Mouse (Mus musculus) forebrain, embryonic 10.5 days (tissue): ENCODE measurements at regions not wholly inside any gene's neighbourhood (a gene's known extent, or its start where the extent isn't known, plus 50 kb on each side); places are given as distances from the start of the nearest gene placed in this dataset.

Source experiments
- DNase-seq: peaks from one replicate; pipeline ENCODE4 v3.0.0-alpha.2; 2017; ENCODE audit warnings: low spot score; ENCODE audit errors: extremely low spot score
- H3K27ac ChIP-seq: fragments of 300-500 bp; sonication (generic); 2 replicates; pipeline ENCODE4 v1.5.1; 2016; ENCODE audit warnings: mild to moderate bottlenecking
- H3K27me3 ChIP-seq: fragments of 300-500 bp; sonication (generic); 2 replicates; pipeline ENCODE4 v1.6.1; 2016; ENCODE audit warnings: mild to moderate bottlenecking; ENCODE audit not compliant: poor library complexity, severe bottlenecking
- H3K36me3 ChIP-seq: fragments of 300-500 bp; sonication (generic); replicated peaks from 2 replicates; pipeline ENCODE4 v1.6.1; 2016; ENCODE audit warnings: mild to moderate bottlenecking, moderate library complexity
- H3K4me1 ChIP-seq: fragments of 300-500 bp; sonication (generic); 2 replicates; pipeline ENCODE4 v1.6.1; 2016
- H3K4me3 ChIP-seq: fragments of 300-500 bp; sonication (generic); 2 replicates; pipeline ENCODE4 v1.5.1; 2016; ENCODE audit warnings: mild to moderate bottlenecking, moderate library complexity
- H3K9me3 ChIP-seq: fragments of 300-500 bp; sonication (generic); 2 replicates; pipeline ENCODE4 v1.6.1; 2016; ENCODE audit warnings: mild to moderate bottlenecking, moderate library complexity
- WGBS: fragments of 180-500 bp; shearing (Covaris S2); methylation state at CpG from one replicate; pipeline ENCODE4 v1.1.7; 2016; 5-methylcytosine and 5-hydroxymethylcytosine counted together

GRCm38 (mm10) chr10:21672171-21672570, 79.2 kb downstream of the 1700020N01Rik start:
- H3K36me3 ChIP-seq: no peaks in the 10 kb centered on the region
- H3K27ac ChIP-seq: no peak overlapping the region
- WGBS: 90% methylated on average over 4 of the region's 4 CpGs
- H3K4me1 ChIP-seq: peaks cover 3% of the 10 kb centered on the region; the same call in 1 of the 2 replicates
- H3K27me3 ChIP-seq: no peaks in the 10 kb centered on the region
- H3K9me3 ChIP-seq: no peaks in the 10 kb centered on the region
- DNase-seq: no peak
- H3K4me3 ChIP-seq: no peak overlapping the region

DNA sequence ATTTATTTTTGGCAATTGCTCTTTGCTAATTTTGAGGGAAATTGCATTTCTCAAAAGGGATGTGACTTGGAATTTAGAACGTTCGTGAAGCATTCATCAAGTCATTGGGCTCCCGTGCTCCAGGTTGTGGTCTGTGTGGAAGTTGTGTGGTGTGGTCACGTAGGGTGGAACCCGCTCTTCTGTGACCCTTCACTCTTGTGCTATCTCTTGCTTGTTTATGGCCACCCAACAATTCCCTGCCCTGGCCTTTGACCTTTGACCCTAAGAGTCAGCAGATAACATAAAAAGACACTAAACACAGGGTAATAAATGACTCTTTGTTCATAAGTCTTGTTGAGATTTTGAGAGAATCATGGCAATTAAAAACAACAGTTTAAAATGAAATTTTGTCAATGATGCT, 79.7 kb downstream of the 1700020N01Rik start:
- no peaks in the 10 kb centered on the region for H3K9me3 ChIP-seq
- 79% methylated on average over 5 of the region's 5 CpGs for WGBS

GRCm38 (mm10) chr10:21673831-21674230, 80.9 kb downstream of the 1700020N01Rik start:
- H3K27me3 ChIP-seq: no peaks in the 10 kb centered on the region
- no peaks in the 10 kb centered on the region for H3K9me3 ChIP-seq
- no peaks in the 10 kb centered on the region for H3K36me3 ChIP-seq
- no peak for DNase-seq
- 89% methylated on average over 1 of the region's 1 CpGs for WGBS
- no peak overlapping the region for H3K4me3 ChIP-seq
- H3K4me1 ChIP-seq: peaks cover 3% of the 10 kb centered on the region; the same call in 1 of the 2 replicates
- no peak overlapping the region for H3K27ac ChIP-seq

More for the DNA sequence above, 79.7 kb downstream of the 1700020N01Rik start:
- Histone ChIP-seq H3K4me1 (peaks cover 3% of the 10 kb centered on the region; the same call in 1 of the 2 replicates), H3K4me3 (no peak overlapping the region), H3K36me3 (no peaks in the 10 kb centered on the region), H3K27me3 (no peaks in the 10 kb centered on the region), H3K27ac (no peak overlapping the region)
- DNase-seq: no peak

DNA sequence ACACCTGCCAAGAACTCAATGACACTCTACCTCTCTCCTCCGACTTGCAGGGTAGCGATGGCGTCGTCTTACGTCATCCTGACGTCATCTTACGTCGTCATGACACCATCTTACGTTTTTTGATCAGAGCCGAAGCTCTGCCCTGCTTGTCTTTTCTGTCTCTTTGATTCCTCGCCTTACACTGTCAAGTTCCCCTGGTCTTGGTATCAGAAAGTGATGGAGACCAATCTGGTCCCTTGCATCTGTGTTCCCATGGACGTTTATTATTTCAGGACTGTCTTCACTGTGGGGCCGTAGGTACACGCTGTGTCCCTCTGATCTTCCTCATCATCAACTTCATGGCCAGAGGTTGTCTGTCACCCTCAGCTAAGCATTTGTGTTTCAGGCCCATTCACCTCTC, 82.8 kb downstream of the 1700020N01Rik start:
- 92% methylated on average over 14 of the region's 14 CpGs for WGBS
- no peaks in the 10 kb centered on the region for H3K36me3 ChIP-seq
- no peak for DNase-seq

DNA sequence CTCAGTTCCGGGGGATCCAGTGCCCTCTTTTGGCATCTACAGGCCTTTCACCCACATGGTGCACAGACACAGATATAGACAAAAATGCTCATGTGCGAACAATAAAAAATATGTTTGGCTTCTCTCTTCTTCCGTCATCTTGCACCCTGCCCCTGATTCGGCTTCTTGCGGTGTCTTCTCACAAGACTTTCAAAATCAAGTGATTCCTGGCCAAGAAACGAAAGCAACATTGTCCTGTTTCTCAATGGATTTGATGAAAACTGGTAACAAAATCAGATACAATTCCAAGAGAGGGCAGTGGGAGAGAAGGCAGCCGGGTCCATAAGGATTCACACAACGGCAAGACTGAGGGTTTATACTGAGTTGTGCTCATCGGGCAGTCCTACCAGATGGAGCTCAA, 85.0 kb downstream of the 1700020N01Rik start:
- H3K4me1 ChIP-seq: peaks cover 11% of the 10 kb centered on the region
- DNase-seq: no peak
- 94% methylated on average over 9 of the region's 9 CpGs for WGBS

More for the DNA sequence above, 82.8 kb downstream of the 1700020N01Rik start:
- no peak overlapping the region for H3K27ac ChIP-seq
- H3K4me3 ChIP-seq: no peak overlapping the region
- no peaks in the 10 kb centered on the region for H3K9me3 ChIP-seq
- H3K27me3 ChIP-seq: no peaks in the 10 kb centered on the region
- peaks cover 7% of the 10 kb centered on the region for H3K4me1 ChIP-seq

DNA sequence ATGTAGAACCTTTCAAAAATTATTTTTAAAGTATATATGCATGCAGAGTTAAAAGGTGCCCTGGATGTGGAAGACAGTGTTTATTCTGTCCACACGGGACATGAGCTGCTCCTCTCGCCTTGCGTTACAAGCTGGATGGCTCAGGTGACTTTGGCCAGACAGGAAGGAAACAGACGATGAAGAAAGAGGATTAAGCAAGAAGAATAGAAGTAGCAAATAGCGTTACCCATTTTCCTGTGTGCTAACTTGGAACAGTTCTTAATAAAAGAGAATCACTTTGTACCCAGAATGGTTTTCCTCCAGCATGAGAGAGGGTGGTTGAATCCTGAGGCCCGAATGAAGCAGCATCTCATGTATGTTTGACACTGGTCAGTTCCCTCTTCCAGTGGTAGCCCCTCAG, 85.4 kb downstream of the 1700020N01Rik start:
- WGBS: 85% methylated on average over 6 of the region's 6 CpGs
- Histone ChIP-seq H3K36me3 (no peaks in the 10 kb centered on the region), H3K27me3 (no peaks in the 10 kb centered on the region), H3K27ac (no peak overlapping the region), H3K4me3 (no peak overlapping the region), H3K4me1 (peaks cover 11% of the 10 kb centered on the region), H3K9me3 (no peaks in the 10 kb centered on the region)
- DNase-seq: no peak

More for the DNA sequence above, 85.0 kb downstream of the 1700020N01Rik start:
- Histone ChIP-seq H3K4me3 (no peak overlapping the region), H3K9me3 (no peaks in the 10 kb centered on the region), H3K27me3 (no peaks in the 10 kb centered on the region), H3K27ac (no peak overlapping the region), H3K36me3 (no peaks in the 10 kb centered on the region)

DNA sequence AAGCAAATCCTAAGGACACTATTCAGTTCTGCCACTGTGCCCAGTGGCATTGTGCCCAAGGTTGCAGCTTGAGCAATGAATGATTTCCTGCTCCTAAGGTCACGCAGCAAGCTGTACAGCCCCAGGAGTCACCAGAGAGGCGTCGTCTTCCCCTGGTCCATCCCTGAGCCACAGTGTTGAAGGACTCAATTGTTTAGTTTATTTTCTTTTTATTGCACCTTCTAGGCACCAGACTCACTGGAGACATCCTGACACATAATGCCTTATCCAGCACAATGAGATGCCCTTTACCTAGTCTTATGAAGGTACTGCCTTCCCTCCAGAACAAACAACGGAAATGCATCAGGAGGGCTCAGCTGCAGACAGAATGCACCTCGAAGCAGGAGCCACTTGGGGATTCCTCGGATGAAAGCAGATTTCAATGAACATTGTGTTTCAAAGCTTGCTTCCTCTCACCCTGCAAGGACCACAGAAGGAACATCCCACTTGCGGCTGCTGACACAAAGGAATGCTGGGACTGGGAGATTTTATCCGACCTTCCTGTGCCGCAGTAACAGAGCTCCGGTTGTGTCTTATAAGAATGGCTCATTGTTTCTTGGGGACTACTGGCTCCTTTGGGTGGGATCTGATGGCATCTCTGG, 86.0 kb downstream of the 1700020N01Rik start:
- no peaks in the 10 kb centered on the region for H3K9me3 ChIP-seq
- DNase-seq: no peak
- no peaks in the 10 kb centered on the region; the same call in 1 of the 2 replicates for H3K27me3 ChIP-seq
- WGBS: 67% methylated on average over 10 of the region's 10 CpGs
- H3K4me1 ChIP-seq: peaks cover 11% of the 10 kb centered on the region
- H3K36me3 ChIP-seq: no peaks in the 10 kb centered on the region
- H3K27ac ChIP-seq: 0 out of 2 replicates have a peak overlapping the region, but pooled peaks have one; percentile 51
- H3K4me3 ChIP-seq: no peak overlapping the region

DNA sequence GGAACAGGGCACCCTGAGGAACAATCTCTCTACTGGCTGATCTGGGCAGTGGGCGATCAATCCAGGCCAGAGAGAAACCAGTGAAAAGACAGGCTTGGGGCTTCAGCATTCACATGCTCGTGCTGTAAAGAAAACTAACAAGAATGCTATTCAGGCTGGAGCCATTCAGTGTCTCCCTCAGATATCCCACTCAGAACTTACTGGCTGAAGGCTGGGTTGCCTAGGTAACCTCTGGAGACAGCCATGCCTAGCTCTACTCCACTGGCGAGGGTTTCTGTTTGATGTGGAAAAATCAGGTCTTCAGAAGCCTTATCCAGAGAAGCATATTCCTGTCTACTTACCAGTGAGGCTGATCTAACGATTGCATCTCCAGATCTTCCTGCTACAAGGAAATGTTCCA, 87.8 kb downstream of the 1700020N01Rik start:
- H3K4me3 ChIP-seq: no peak overlapping the region
- H3K27me3 ChIP-seq: peaks cover 7% of the 10 kb centered on the region
- peak overlapping the region; percentile 35; the same call in 1 of the 2 replicates for H3K27ac ChIP-seq
- WGBS: 46% methylated on average over 4 of the region's 4 CpGs
- no peaks in the 10 kb centered on the region for H3K36me3 ChIP-seq
- peaks cover 24% of the 10 kb centered on the region for H3K4me1 ChIP-seq
- H3K9me3 ChIP-seq: no peaks in the 10 kb centered on the region
- no peak for DNase-seq

DNA sequence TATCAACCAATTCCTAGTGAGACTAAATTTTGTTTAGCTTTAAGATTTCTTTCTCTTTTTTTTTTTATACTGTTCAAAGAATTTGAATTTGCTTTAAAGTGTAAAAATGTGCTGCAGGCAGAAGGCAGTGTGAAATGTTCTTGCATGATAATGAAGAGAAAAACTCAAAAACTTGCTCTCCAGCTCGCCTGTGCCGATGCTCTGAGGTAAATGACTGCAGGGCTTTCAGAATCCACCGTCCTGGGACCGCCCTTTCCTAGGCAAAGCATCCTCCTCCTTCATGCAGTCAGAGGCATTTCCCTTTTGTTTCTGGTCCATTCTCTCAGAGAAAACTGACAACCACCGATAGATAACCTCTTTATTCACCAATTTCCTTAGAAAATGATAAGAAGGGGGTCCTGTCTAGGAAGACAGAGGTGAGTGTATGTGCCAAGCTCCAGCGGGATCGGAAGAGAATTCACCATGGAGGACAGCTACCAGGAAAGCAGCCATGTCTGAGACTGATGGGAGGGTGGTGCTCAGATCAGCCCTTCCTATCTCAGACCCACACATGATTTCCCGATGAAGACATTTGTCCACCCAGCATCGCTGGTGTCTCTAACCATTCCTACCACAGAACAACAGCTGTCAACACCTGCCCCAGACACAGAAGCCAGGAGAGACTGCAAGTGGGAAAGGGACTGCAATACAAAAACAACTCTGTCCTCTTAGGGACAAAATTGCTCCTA, 91.5 kb downstream of the 1700020N01Rik start:
- Histone ChIP-seq H3K9me3 (no peaks in the 10 kb centered on the region), H3K4me1 (peaks cover 38% of the 10 kb centered on the region), H3K27me3 (peaks cover 7% of the 10 kb centered on the region), H3K36me3 (no peaks in the 10 kb centered on the region), H3K4me3 (no peak overlapping the region), H3K27ac (no peak overlapping the region)
- WGBS: 76% methylated on average over 9 of the region's 9 CpGs
- no peak for DNase-seq

GRCm38 (mm10) chr10:21685122-21685798, 92.3 kb downstream of the 1700020N01Rik start:
- WGBS: 43% methylated on average over 9 of the region's 9 CpGs
- H3K4me1 ChIP-seq: peaks cover 36% of the 10 kb centered on the region
- no peaks in the 10 kb centered on the region for H3K9me3 ChIP-seq
- H3K27me3 ChIP-seq: peaks cover 7% of the 10 kb centered on the region
- no peak overlapping the region for H3K4me3 ChIP-seq
- DNase-seq: no peak
- no peaks in the 10 kb centered on the region for H3K36me3 ChIP-seq
- H3K27ac ChIP-seq: no peak overlapping the region

DNA sequence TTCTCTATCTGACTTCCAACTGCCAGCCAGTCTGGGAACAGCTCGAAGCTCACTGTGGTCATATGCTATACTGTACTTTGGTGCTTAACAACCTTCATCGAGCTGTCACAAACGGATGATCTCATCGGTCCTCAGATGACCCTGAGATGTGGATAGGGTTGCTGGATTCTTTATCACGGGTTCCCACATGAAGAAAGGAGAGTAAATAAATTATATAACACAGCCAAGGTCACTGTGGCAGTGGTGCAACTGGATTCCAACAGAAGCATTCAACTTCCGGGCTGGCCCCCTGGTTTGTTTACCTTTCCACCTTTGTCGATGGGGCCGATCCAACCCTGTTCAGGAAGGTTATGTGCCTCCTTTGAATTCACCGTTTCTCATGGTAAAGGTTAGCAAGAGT, 93.1 kb downstream of the 1700020N01Rik start:
- H3K9me3 ChIP-seq: no peaks in the 10 kb centered on the region
- H3K27me3 ChIP-seq: peaks cover 7% of the 10 kb centered on the region
- DNase-seq: no peak
- WGBS: 83% methylated on average over 9 of the region's 9 CpGs
- H3K27ac ChIP-seq: no peak overlapping the region
- no peaks in the 10 kb centered on the region for H3K36me3 ChIP-seq
- peaks cover 28% of the 10 kb centered on the region for H3K4me1 ChIP-seq
- no peak overlapping the region for H3K4me3 ChIP-seq

DNA sequence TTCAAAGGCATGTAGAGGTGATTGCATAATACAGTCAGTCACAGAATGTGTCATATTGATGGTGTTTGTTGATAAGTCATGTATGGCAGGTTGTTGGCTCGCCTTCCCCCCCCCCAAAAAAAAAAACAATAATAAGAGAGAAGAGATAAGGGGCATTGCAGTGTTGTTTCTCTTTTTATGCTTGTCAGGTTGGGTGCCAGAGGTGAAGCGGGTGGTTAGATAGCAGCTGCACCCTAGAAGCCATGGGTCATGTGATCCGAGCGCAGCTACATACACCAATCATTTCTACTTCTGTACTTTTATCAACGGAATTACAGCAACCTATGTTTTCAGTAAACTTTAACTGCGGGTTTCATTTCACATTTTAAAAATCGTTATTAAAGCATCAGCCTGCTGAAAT, 94.5 kb downstream of the 1700020N01Rik start:
- H3K36me3 ChIP-seq: no peaks in the 10 kb centered on the region
- H3K27me3 ChIP-seq: peaks cover 7% of the 10 kb centered on the region
- 92% methylated on average over 7 of the region's 7 CpGs for WGBS
- H3K4me1 ChIP-seq: peaks cover 27% of the 10 kb centered on the region
- H3K27ac ChIP-seq: no peak overlapping the region
- DNase-seq: no peak
- H3K9me3 ChIP-seq: no peaks in the 10 kb centered on the region
- H3K4me3 ChIP-seq: no peak overlapping the region

- H3K27ac ChIP-seq: no peak overlapping the region
- H3K9me3 ChIP-seq: no peaks in the 10 kb centered on the region
- peaks cover 7% of the 10 kb centered on the region for H3K27me3 ChIP-seq
- H3K4me1 ChIP-seq: peaks cover 27% of the 10 kb centered on the region
- no peaks in the 10 kb centered on the region for H3K36me3 ChIP-seq
- 84% methylated on average over 7 of the region's 7 CpGs for WGBS
- no peak for DNase-seq
- no peak overlapping the region for H3K4me3 ChIP-seq
These were observed 95.6 kb downstream of the 1700020N01Rik start for GRCm38 (mm10) chr10:21688513-21688912.
